Mouse (Mus musculus): ENCODE measurements at regions not wholly inside any gene's neighbourhood (a gene's known extent, or its start where the extent isn't known, plus 50 kb on each side); places are given as distances from the start of the nearest gene placed in this dataset.

DNA sequence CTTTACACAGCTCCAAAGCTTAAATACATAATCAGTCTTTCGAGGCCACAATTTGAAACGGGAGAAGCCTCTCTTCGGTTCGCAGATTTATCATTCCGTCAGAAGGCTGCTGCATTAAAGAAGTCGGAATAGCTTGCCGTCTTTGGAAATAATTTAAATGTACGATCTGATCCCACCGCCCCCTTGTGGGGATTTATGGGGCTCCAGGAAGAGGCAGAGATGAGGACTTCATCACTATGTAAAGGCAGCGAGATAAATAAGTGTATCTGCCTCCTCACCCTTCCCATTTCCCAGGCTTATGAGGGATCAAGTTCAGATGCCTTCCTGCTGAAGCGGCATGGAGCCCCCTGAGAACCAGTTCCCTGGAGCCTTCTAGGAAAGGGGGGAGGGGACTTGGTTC, 89.9 kb upstream of the Bnip2 start:
- no peak overlapping the region for H3K9ac ChIP-seq
- H3K27me3 ChIP-seq = peaks cover 21% of the 10 kb centered on the region
- no peak overlapping the region for H3K27ac ChIP-seq
- no peaks in the 10 kb centered on the region; the same call in 1 of the 2 replicates for H3K4me1 ChIP-seq (replicated peaks)
- WGBS = 27% methylated on average over 11 of the region's 11 CpGs
- H3K9me3 ChIP-seq (replicated peaks) = no peaks in the 10 kb centered on the region
- H3K4me2 ChIP-seq = no peak overlapping the region
- no peak for ATAC-seq (replicated peaks; ENCODE audit: insufficient number of reproducible peaks, insufficient read depth, low FRiP score, low read depth)
- H3K36me3 ChIP-seq = no peaks in the 10 kb centered on the region
- H3K4me3 ChIP-seq = no peak overlapping the region

DNA sequence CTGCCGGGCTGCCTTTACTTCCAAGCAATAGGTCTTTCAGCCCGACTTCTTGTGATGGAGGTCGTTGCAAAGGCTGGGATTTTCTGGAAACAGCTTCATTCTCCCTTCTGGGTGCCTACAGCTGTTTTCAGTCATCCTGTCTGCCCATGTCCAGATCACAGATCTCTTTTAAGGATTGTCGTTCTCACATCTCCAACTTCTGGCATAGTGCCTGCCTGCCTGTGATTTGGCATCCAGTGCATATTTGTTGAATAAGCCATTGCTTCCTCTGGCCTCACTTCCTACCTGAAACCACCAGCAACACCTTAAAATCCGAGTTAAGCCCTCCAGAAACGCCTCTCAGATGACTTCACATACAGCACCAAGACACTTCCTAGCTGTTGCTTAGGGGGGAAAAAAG, 88.4 kb upstream of the Bnip2 start:
- Histone ChIP-seq H3K9me3 (replicated peaks) (no peaks in the 10 kb centered on the region), H3K36me3 (no peaks in the 10 kb centered on the region), H3K4me2 (no peak overlapping the region), H3K9ac (no peak overlapping the region), H3K27ac (no peak overlapping the region), H3K4me1 (replicated peaks) (no peaks in the 10 kb centered on the region; the same call in 1 of the 2 replicates), H3K4me3 (no peak overlapping the region), H3K27me3 (peaks cover 21% of the 10 kb centered on the region)
- 40% methylated on average over 6 of the region's 6 CpGs for WGBS
- no peak for ATAC-seq (replicated peaks; ENCODE audit: insufficient number of reproducible peaks, insufficient read depth, low FRiP score, low read depth)

DNA sequence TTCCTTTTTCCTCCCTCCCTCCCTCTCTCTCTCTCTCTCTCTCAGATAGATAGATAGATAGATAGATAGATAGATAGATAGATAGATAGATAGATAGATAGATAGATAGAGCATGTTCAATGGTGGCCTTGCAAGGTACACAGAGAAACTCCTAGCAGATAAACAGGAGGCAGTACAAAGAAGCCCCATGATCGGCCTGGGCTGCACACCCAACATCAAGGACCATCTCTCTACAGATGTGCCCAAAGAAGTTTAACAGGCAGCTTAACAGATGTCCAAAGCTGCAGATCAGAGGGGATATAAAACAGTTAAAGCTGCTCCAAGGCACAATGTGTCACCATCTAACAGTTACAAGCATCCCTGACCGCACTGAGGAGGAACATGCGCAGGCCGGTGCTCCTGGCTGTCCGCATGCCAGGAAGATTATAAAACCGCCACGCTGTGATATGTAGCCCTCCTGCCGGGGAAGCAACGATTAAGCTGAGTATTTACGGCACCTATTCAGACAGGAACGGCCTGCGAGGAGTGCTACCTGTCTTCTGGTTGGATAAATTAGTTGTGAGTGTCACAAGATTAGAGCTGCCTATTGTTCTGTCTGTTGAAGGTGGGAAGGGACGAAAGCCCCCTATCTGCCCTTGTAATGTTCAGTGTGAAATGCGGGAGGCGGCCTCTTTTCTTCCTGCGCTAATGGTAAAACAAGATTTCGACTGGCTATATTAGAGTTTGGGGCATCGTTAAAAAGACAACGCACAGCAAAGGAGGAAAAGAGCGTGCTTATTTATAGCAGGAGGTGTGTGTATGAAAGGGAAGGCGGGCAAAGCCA, 81.9 kb upstream of the Bnip2 start:
- Histone ChIP-seq H3K27ac (no peak overlapping the region), H3K9ac (no peak overlapping the region), H3K4me1 (replicated peaks) (peaks cover 4% of the 10 kb centered on the region; the same call in 1 of the 2 replicates), H3K27me3 (peaks cover 6% of the 10 kb centered on the region), H3K4me3 (0 out of 2 replicates have a peak overlapping the region, but pooled peaks have one; percentile 13), H3K4me2 (peak overlapping the region; percentile 47), H3K9me3 (replicated peaks) (no peaks in the 10 kb centered on the region), H3K36me3 (no peaks in the 10 kb centered on the region)
- no peak for ATAC-seq (replicated peaks; ENCODE audit: insufficient number of reproducible peaks, insufficient read depth, low FRiP score, low read depth)
- WGBS = 28% methylated on average over 21 of the region's 21 CpGs

DNA sequence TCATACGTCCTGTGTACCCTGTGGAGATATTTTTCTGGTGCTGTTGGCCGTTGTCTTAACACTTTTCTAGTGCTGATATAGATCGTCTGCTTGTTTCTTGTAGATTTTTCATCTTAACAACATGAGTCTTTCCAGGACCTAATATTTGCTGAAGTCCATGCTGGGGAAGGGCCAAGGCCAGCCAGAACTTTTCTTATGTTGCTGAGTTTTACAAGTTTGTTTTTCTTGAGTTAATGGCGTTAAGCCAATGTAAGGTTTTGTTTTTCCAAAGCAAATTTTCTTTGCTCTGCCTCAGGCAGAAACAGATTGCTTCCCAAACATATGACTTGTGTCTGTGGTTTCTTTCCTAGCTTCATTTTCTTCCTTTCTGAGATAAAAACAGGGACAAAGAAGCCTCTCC, 78.6 kb upstream of the Bnip2 start:
- H3K27ac ChIP-seq = no peak overlapping the region
- no peak overlapping the region for H3K9ac ChIP-seq
- 64% methylated on average over 4 of the region's 4 CpGs for WGBS
- H3K27me3 ChIP-seq = peaks cover 6% of the 10 kb centered on the region
- no peak overlapping the region for H3K4me3 ChIP-seq
- ATAC-seq (replicated peaks; ENCODE audit: insufficient number of reproducible peaks, insufficient read depth, low FRiP score, low read depth) = no peak
- H3K36me3 ChIP-seq = no peaks in the 10 kb centered on the region
- no peak overlapping the region for H3K4me2 ChIP-seq
- H3K9me3 ChIP-seq (replicated peaks) = no peaks in the 10 kb centered on the region
- peaks cover 4% of the 10 kb centered on the region; the same call in 1 of the 2 replicates for H3K4me1 ChIP-seq (replicated peaks)

DNA sequence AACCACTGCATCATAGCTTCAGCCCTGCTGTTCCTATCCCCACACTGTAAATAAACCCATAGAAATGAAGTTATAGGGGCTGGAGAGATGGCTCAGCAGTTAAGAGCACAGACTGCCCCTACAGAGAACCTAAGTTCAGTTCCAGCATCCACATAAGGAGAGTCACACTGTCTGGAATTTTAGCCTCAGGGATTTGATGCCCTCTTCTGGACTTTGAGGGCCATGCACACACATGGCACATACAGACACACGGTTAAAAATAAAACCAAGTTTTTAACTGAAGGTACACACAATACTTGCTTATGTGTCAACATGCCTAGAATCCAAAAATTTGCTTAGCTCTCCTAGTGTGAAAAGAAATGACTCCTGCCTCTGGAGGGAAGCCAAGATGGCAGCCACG, 61.1 kb upstream of the Bnip2 start:
- Histone ChIP-seq H3K4me1 (replicated peaks) (no peaks in the 10 kb centered on the region), H3K36me3 (no peaks in the 10 kb centered on the region), H3K4me3 (no peak overlapping the region), H3K4me2 (no peak overlapping the region), H3K9ac (no peak overlapping the region), H3K27ac (no peak overlapping the region), H3K9me3 (replicated peaks) (no peaks in the 10 kb centered on the region), H3K27me3 (no peaks in the 10 kb centered on the region)
- WGBS = 72% methylated on average over 2 of the region's 2 CpGs
- no peak for ATAC-seq (replicated peaks; ENCODE audit: insufficient number of reproducible peaks, insufficient read depth, low FRiP score, low read depth)

DNA sequence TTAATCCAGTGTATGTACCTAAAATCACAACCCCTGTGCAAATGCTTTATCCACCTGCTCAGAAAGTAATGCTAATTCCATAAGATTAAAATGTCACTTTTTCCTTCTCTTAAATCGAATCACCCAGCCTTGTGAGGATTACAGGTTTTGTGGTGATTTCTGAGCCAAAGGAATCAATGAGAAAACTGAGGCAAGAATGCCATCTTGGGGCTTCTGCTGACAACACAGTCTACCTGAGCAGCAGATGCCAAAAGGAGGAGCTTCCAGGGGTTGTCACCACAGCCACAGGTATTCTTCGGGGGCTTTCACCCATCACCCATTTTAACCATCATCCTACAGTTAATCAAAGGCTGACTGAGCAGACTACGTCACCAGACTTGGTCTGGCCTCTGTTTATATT, 51.4 kb upstream of the Bnip2 start:
- no peaks in the 10 kb centered on the region for H3K4me1 ChIP-seq (replicated peaks)
- H3K36me3 ChIP-seq = no peaks in the 10 kb centered on the region
- no peak overlapping the region for H3K9ac ChIP-seq
- H3K4me3 ChIP-seq = no peak overlapping the region
- H3K27ac ChIP-seq = no peak overlapping the region
- H3K27me3 ChIP-seq = no peaks in the 10 kb centered on the region
- 66% methylated on average over 3 of the region's 3 CpGs for WGBS
- no peak overlapping the region for H3K4me2 ChIP-seq
- no peaks in the 10 kb centered on the region for H3K9me3 ChIP-seq (replicated peaks)
- no peak for ATAC-seq (replicated peaks; ENCODE audit: insufficient number of reproducible peaks, insufficient read depth, low FRiP score, low read depth)

Data from heart, embryonic 15.5 days (tissue).